Mouse (Mus musculus) testis, adult 2 months (tissue): ENCODE results near the gene Atp1a3.

ENCODE experiments used
- CTCF ChIP-seq: fragments of 200-500 bp; IDR thresholded peaks from 2 replicates; pipeline ENCODE4 v1.5.1; 2012; ENCODE audit warnings: low read depth, mild to moderate bottlenecking, inconsistent platforms, low read length, moderate library complexity; ENCODE audit not compliant: control insufficient read depth, insufficient read depth, insufficient replicate concordance
- POLR2A ChIP-seq: fragments of 200-500 bp; IDR thresholded peaks from 2 replicates; pipeline ENCODE4 v1.6.1; 2012; ENCODE audit warnings: low read depth, mild to moderate bottlenecking, inconsistent platforms, low read length, moderate library complexity; ENCODE audit not compliant: control insufficient read depth

DNA sequence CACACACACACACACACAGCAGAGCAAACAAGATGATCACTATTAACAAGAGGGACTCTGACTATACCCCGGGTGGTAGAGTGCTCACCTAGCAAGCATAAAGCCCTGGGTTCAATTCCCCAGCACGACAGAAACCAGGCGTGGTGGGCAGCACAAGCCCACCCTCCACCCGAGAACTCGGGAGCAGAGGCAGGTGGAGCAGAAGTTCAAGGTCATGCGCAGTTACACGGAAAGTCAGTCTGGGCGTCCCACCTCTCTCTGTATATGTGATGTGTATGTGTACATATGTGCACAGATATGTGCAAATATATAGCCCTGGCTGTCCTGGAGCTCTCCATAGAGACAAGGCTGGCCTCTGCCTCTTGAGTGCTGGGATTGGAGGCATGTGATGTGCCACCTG, 37.8 kb downstream of the Atp1a3 start:
- TF ChIP-seq CTCF = no peak
- TF ChIP-seq POLR2A = no peak
